Mouse (Mus musculus) heart, postnatal 25 days (tissue): ENCODE measurements around the gene Lingo1. TPM values are rescaled to one million over a fixed set of nuclear protein-coding genes. Genes with fewer than 3 reads are reported as not detected.

Experiments used
- DNase-seq: peaks from one replicate; pipeline ENCODE4 v3.0.0; 2022; ENCODE audit warnings: low spot score
- intact Hi-C: fragments of 180-260 bp; cut with DNase I; formaldehyde crosslinking; loops from one replicate; pipeline ENCODE4 v1.15.1; 2025
- total RNA-seq, 2 experiments: library from RNA; stranded (reverse); gene quantifications; 2 replicates each; pipeline ENCODE4 v1.2.3; 2021

Lingo1 gene
- total RNA-seq, 2 experiments from 2014 or later, result 1.5 to 1.7 TPM

GRCm38 (mm10) chr9:56638226-56638905 is 157.9 kb downstream of the Lingo1 start:
- intact Hi-C loops, result loop anchor here (5.0 kb wide), 1 partner anchor 89 kb away; no protein-coding TSS in a partner anchor
- no peak for DNase-seq

GRCm38 (mm10) chr9:56637403-56637857 is 158.8 kb downstream of the Lingo1 start:
- intact Hi-C loops, result loop anchor here (2.0 to 5.0 kb wide), 2 partner anchors 90 to 161 kb away; no protein-coding TSS in a partner anchor
- no peak for DNase-seq

GRCm38 (mm10) chr9:56636766-56637402 is 159.4 kb downstream of the Lingo1 start:
- no peak for DNase-seq
- intact Hi-C loops, result loop anchor here (1.0 to 5.0 kb wide), 3 partner anchors 90 to 162 kb away; no protein-coding TSS in a partner anchor

GRCm38 (mm10) chr9:56636214-56636613 is 160.1 kb downstream of the Lingo1 start:
- peak; percentile 68 for DNase-seq
- intact Hi-C loops, result loop anchor here (1.0 to 5.0 kb wide), 3 partner anchors 91 to 163 kb away; no protein-coding TSS in a partner anchor

- intact Hi-C loops, result loop anchor here (1.0 to 5.0 kb wide), 3 partner anchors 92 to 163 kb away; no protein-coding TSS in a partner anchor
- DNase-seq, result peak; percentile 8
Observed at GRCm38 (mm10) chr9:56635498-56636121, 160.7 kb downstream of the Lingo1 start.

- intact Hi-C loops, result loop anchor here (5.0 kb wide), 1 partner anchor 92 kb away; no protein-coding TSS in a partner anchor
- peak; percentile 21 for DNase-seq
Observed at GRCm38 (mm10) chr9:56635121-56635497, 161.2 kb downstream of the Lingo1 start.

- DNase-seq, result no peak
- intact Hi-C loops, result loop anchor here (5.0 kb wide), 2 partner anchors 93 to 432 kb away; no protein-coding TSS in a partner anchor
Observed at GRCm38 (mm10) chr9:56634406-56635120, 161.7 kb downstream of the Lingo1 start.

GRCm38 (mm10) chr9:56633449-56634225 is 162.6 kb downstream of the Lingo1 start:
- intact Hi-C loops, result loop anchor here (5.0 kb wide), 1 partner anchor 431 kb away; no protein-coding TSS in a partner anchor
- DNase-seq, result no peak

GRCm38 (mm10) chr9:56630945-56631344 is 165.3 kb downstream of the Lingo1 start:
- intact Hi-C loops, result loop anchor here (5.0 kb wide), 1 partner anchor 429 kb away; no protein-coding TSS in a partner anchor
- DNase-seq, result no peak

- intact Hi-C loops, result loop anchor here (5.0 kb wide), 1 partner anchor 428 kb away; no protein-coding TSS in a partner anchor
- DNase-seq, result no peak
Observed at GRCm38 (mm10) chr9:56629674-56630397, 166.4 kb downstream of the Lingo1 start.

GRCm38 (mm10) chr9:56627295-56627694 is 169.0 kb downstream of the Lingo1 start:
- DNase-seq, result no peak
- intact Hi-C loops, result no loop called here

- intact Hi-C loops, result no loop called here
- no peak for DNase-seq
Observed at GRCm38 (mm10) chr9:56624923-56625322, 171.3 kb downstream of the Lingo1 start.

- intact Hi-C loops, result no loop called here
- DNase-seq, result no peak
Observed at GRCm38 (mm10) chr9:56623361-56623760, 172.9 kb downstream of the Lingo1 start.

- no peak for DNase-seq
- intact Hi-C loops, result no loop called here
Observed at GRCm38 (mm10) chr9:56622761-56623160, 173.5 kb downstream of the Lingo1 start.

GRCm38 (mm10) chr9:56620512-56621371 is 175.5 kb downstream of the Lingo1 start:
- no peak for DNase-seq
- intact Hi-C loops, result no loop called here

- intact Hi-C loops, result no loop called here
- no peak for DNase-seq
Observed at GRCm38 (mm10) chr9:56619715-56620114, 176.6 kb downstream of the Lingo1 start.

GRCm38 (mm10) chr9:56618660-56619059 is 177.6 kb downstream of the Lingo1 start:
- intact Hi-C loops, result no loop called here

More at GRCm38 (mm10) chr9:56618660-56619059, 177.6 kb downstream of the Lingo1 start:
- no peak for DNase-seq
